Mouse (Mus musculus): ENCODE measurements around the gene Ryr3. TPM values are rescaled to one million over a fixed set of nuclear protein-coding genes. Genes with fewer than 3 reads are reported as not detected.

Gene Ryr3
- 3.8 TPM for polyA plus RNA-seq (2014; fragmentation: Illumina TruSeq; extraction: RNeasy Lipid Tissue Mini Kit (QIAGEN cat#74804); ENCODE audit: low read depth, low replicate concordance)

GRCm38 (mm10) chr2:113216746-113217461, at the start of gene Ryr3:
TSS of gene Ryr3 (minus strand) at chr2:113217096.

Other genes with a start within 250 kb of the Ryr3 start
- gene Tmco5b, start 68.6 kb upstream of the Ryr3 start, polyA plus RNA-seq (2014; fragmentation: Illumina TruSeq; extraction: RNeasy Lipid Tissue Mini Kit (QIAGEN cat#74804); ENCODE audit: low read depth, low replicate concordance): not detected
- gene Fmn1, start 110.6 kb upstream of the Ryr3 start, polyA plus RNA-seq (2014; fragmentation: Illumina TruSeq; extraction: RNeasy Lipid Tissue Mini Kit (QIAGEN cat#74804); ENCODE audit: low read depth, low replicate concordance): 32.6 TPM

All from sigmoid colon, adult 10 weeks (tissue).